9 mouse cellular contexts compared by ENCODE assay signal in genomic region chr6:126646381-126646780, GRCm38 (mm10). TPM values are rescaled to one million over a fixed set of nuclear protein-coding genes. Genes with fewer than 3 reads are reported as not detected.
A peak's percentile ranks its signal among the peaks of the same experiment; 100 is the strongest.
DNase-seq lines count a peak whose midpoint lies in the region; ATAC-seq lines count a peak whose summit lies in the region.
"Had no signal": no experiment of that assay in that cellular context is flagged by ENCODE, and none has a peak within 500 bp of the region (broad histone marks: within the 10 kb centered on the region; RNA-seq: fewer than 3 reads in every experiment).

TSS of gene Kcna1 (minus strand) at chr6:126646384.

- H3K4me1 ChIP-seq in kidney, embryonic 16.5 days (ENCODE audit: insufficient read depth, low read length): peaks cover 33% of the 10 kb centered on the region
- peaks cover 40% of the 10 kb centered on the region for H3K4me1 ChIP-seq in embryonic facial prominence, embryonic 15.5 days
- peaks cover 24% of the 10 kb centered on the region for H3K4me1 ChIP-seq in intestine, embryonic 16.5 days (ENCODE audit: control insufficient read depth, insufficient read depth, low read length)
- peaks cover 26% of the 10 kb centered on the region for H3K4me1 ChIP-seq in midbrain, embryonic 14.5 days (ENCODE audit: control insufficient read depth, insufficient read depth, low read length)

- no peak for DNase-seq in kidney, postnatal 36 days
- no peak for DNase-seq in midbrain, embryonic 14.5 days
- DNase-seq in spleen, adult 12 weeks (ENCODE audit: low spot score): no peak
- no peak for DNase-seq in adrenal gland, adult 2 months
- DNase-seq in cerebellum, postnatal 10 days: no peak

- no peaks in the 10 kb centered on the region for H3K36me3 ChIP-seq in kidney, embryonic 16.5 days (ENCODE audit: insufficient read depth, low read length)
- H3K36me3 ChIP-seq in embryonic facial prominence, embryonic 15.5 days: no peaks in the 10 kb centered on the region
- no peaks in the 10 kb centered on the region for H3K36me3 ChIP-seq in intestine, embryonic 16.5 days (ENCODE audit: control insufficient read depth, insufficient read depth, low read length)
- no peaks in the 10 kb centered on the region for H3K36me3 ChIP-seq in midbrain, embryonic 14.5 days (ENCODE audit: control insufficient read depth, insufficient read depth, low read length)

- peaks cover 61% of the 10 kb centered on the region for H3K27me3 ChIP-seq in kidney, embryonic 16.5 days (ENCODE audit: insufficient read depth, low read length)
- H3K27me3 ChIP-seq in embryonic facial prominence, embryonic 15.5 days: peaks cover 67% of the 10 kb centered on the region
- peaks cover 60% of the 10 kb centered on the region for H3K27me3 ChIP-seq in intestine, embryonic 16.5 days (replicated peaks; ENCODE audit: control insufficient read depth, insufficient read depth, low read length)
- H3K27me3 ChIP-seq in midbrain, embryonic 14.5 days (ENCODE audit: control insufficient read depth, insufficient read depth, low read length): peaks cover 44% of the 10 kb centered on the region

- no peak within 1 kb of the TSS for H3K27ac ChIP-seq in kidney, embryonic 16.5 days (ENCODE audit: low read length)
- H3K27ac ChIP-seq in embryonic facial prominence, embryonic 15.5 days (replicated peaks): no peak within 1 kb of the TSS
- H3K27ac ChIP-seq in intestine, embryonic 16.5 days (ENCODE audit: low read length): no peak within 1 kb of the TSS
- no peak within 1 kb of the TSS for H3K27ac ChIP-seq in midbrain, embryonic 14.5 days (replicated peaks; ENCODE audit: low read depth, low read length)

- H3K4me3 ChIP-seq in kidney, embryonic 16.5 days (ENCODE audit: low read length): peak within 1 kb of the TSS; percentile 46
- H3K4me3 ChIP-seq in embryonic facial prominence, embryonic 15.5 days (replicated peaks): peak within 1 kb of the TSS; percentile 51
- peak within 1 kb of the TSS; percentile 48 for H3K4me3 ChIP-seq in intestine, embryonic 16.5 days (ENCODE audit: low read length)
- peak within 1 kb of the TSS; percentile 61 for H3K4me3 ChIP-seq in midbrain, embryonic 14.5 days (replicated peaks; ENCODE audit: low read depth, low read length)

- H3K9ac ChIP-seq in kidney, embryonic 16.5 days (replicated peaks; ENCODE audit: low read length): 0 out of 2 replicates have a peak within 1 kb of the TSS, but pooled peaks have one; percentile 10
- no peak within 1 kb of the TSS for H3K9ac ChIP-seq in embryonic facial prominence, embryonic 15.5 days
- peak within 1 kb of the TSS; percentile 11; the same call in 1 of the 2 replicates for H3K9ac ChIP-seq in intestine, embryonic 16.5 days (ENCODE audit: low read depth, low read length)
- H3K9ac ChIP-seq in midbrain, embryonic 14.5 days (replicated peaks; ENCODE audit: low read length): peak within 1 kb of the TSS; percentile 64

- no peaks in the 10 kb centered on the region for H3K9me3 ChIP-seq in kidney, embryonic 16.5 days (ENCODE audit: low read length)
- H3K9me3 ChIP-seq in embryonic facial prominence, embryonic 15.5 days (replicated peaks): no peaks in the 10 kb centered on the region
- no peaks in the 10 kb centered on the region for H3K9me3 ChIP-seq in intestine, embryonic 16.5 days (ENCODE audit: control insufficient read depth, low read length)
- H3K9me3 ChIP-seq in midbrain, embryonic 14.5 days (ENCODE audit: control insufficient read depth, low read length): no peaks in the 10 kb centered on the region

- peak within 1 kb of the TSS; percentile 69 for H3K4me2 ChIP-seq in kidney, embryonic 16.5 days (replicated peaks; ENCODE audit: low read depth, low read length)
- H3K4me2 ChIP-seq in embryonic facial prominence, embryonic 15.5 days (replicated peaks): peak within 1 kb of the TSS; percentile 96
- peak within 1 kb of the TSS; percentile 90 for H3K4me2 ChIP-seq in intestine, embryonic 16.5 days (ENCODE audit: low read depth, low read length)
- peak within 1 kb of the TSS; percentile 100 for H3K4me2 ChIP-seq in midbrain, embryonic 14.5 days (ENCODE audit: low read length)

- WGBS in kidney, embryonic 16.5 days: 33% methylated on average over 8 of the region's 8 CpGs
- 17% methylated on average over 8 of the region's 8 CpGs for WGBS in embryonic facial prominence, embryonic 15.5 days
- 27% methylated on average over 8 of the region's 8 CpGs for WGBS in intestine, embryonic 16.5 days
- WGBS in midbrain, embryonic 14.5 days: 8% methylated on average over 8 of the region's 8 CpGs

- ATAC-seq in kidney, embryonic 16.5 days (ENCODE audit: low FRiP score, low TSS enrichment): no peak
- no peak for ATAC-seq in embryonic facial prominence, embryonic 15.5 days (ENCODE audit: insufficient number of reproducible peaks, low FRiP score, low TSS enrichment, low read depth)
- ATAC-seq in intestine, embryonic 16.5 days: no peak
- no peak for ATAC-seq in midbrain, embryonic 14.5 days (ENCODE audit: low FRiP score, low TSS enrichment)
- ATAC-seq: Patski had no signal

RNA-seq across cellular contexts. Expression of gene Kcna1, which starts in this region (rescaled TPM):
- polyA plus RNA-seq in kidney, embryonic 16.5 days (2015; fragmentation: Nextera tagmentation; extraction: Ambion mirVana): 0.29 and 0.36 TPM in 2 replicates
- polyA plus RNA-seq in embryonic facial prominence, embryonic 15.5 days (2015; fragmentation: Nextera tagmentation; extraction: Ambion mirVana): 4.2 and 4.9 TPM in 2 replicates
- polyA plus RNA-seq in intestine, embryonic 16.5 days (2015; fragmentation: Nextera tagmentation; extraction: Ambion mirVana): 0.05 and 0.23 TPM in 2 replicates
- polyA plus RNA-seq in midbrain, embryonic 14.5 days (2014; fragmentation: Nextera tagmentation; extraction: Ambion mirVana): 0.95 and 1.8 TPM in 2 replicates
- total RNA-seq in adrenal gland, adult 2 months (2021): 1 to 10 TPM; 1.2 to 1.9 TPM
- 0.71 and 0.79 TPM in 2 replicates for polyA plus RNA-seq in adrenal gland, adult 2 months (2012; rRNA removed)
